Mouse (Mus musculus): ENCODE data around the gene Dcaf11. TPM values are rescaled to one million over a fixed set of nuclear protein-coding genes. Genes with fewer than 3 reads are reported as not detected.

Dcaf11 gene
- polyA plus RNA-seq, 1 experiment from 2014 or later, result 65.9 TPM

DNA sequence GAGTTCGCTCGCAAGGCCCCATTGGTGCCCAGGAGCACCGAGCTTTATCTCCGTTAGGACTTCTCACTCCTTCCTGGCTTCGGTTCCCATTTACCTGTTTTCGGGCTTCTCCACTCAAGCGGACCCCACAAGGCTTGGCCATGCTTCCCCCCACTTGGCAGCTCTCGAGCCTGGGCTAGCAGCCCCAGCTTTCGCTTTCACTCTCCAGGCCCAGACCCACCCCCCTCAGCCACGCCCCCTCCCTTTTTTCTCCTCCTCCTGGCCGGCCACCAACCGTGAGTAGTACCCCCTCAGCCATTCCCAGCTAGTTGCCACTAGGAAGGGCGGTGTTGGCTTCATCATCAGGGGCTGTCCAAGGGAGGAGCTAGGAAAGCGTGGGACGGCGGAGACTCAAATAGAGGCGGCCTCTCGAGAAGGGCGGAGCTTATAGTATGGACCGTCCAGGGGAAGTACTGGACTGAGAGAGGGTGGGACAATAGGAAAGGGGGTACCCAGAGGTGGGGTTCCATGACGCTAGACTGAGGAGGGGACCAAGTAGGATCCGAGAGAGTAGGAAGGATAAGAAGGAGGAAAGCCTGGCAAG, 31.0 kb downstream of the Dcaf11 start, which contains the start of gene Psme2:
Psme2 (minus strand) TSS at position 366 of the 583 bp plus-strand sequence.
- Histone ChIP-seq H3K9me3 (no peaks in the 10 kb centered on the region), H3K36me3 (replicated peaks) (peaks cover 55% of the 10 kb centered on the region), H3K27ac (replicated peaks) (peak within 1 kb of the TSS; percentile 92), H3K4me3 (peak within 1 kb of the TSS; percentile 70), H3K27me3 (replicated peaks; ENCODE audit: low read depth, poor library complexity, severe bottlenecking) (no peaks in the 10 kb centered on the region), H3K4me1 (peaks cover 28% of the 10 kb centered on the region)
- WGBS, result 2% methylated on average over 22 of the region's 22 CpGs
- peak; percentile 95 for DNase-seq (ENCODE audit: low spot score)

DNA sequence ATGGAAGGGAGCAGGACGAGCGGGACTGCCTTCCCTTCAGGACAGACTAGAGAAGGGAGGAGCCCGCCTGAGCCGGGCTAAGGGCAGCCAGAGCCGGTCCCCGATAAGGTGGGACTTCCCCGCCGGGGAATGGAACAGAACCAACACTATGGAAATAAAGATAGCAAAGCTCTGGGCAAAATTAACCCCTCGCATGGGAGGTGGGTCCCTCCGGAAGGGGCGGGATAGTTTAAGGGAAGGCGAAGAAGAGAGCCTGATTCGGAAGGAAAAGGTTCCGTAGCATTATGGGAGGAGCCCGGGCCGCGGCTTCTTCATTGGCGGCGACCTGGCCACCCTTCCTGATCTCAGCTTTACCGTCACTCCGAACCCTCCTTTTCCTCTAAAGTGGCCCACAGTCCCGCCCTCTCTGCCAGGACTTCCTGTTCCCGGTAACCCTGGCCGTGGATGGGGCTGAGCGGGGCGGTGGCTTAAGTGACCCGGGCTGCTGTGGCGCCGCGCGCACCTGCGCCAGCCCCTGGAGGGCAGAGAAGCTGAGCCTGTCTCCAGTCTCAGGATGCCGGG, 31.6 kb downstream of the Dcaf11 start, which contains the start of gene Rnf31:
Rnf31 (plus strand) TSS at position 378 of the 561 bp plus-strand sequence.
- Histone ChIP-seq H3K9me3 (no peaks in the 10 kb centered on the region), H3K36me3 (replicated peaks) (peaks cover 60% of the 10 kb centered on the region), H3K27me3 (replicated peaks; ENCODE audit: low read depth, poor library complexity, severe bottlenecking) (no peaks in the 10 kb centered on the region), H3K4me1 (peaks cover 28% of the 10 kb centered on the region), H3K4me3 (peak within 1 kb of the TSS; percentile 70), H3K27ac (replicated peaks) (peak within 1 kb of the TSS; percentile 92)
- DNase-seq (ENCODE audit: low spot score), result peak; percentile 94
- under 1% methylated on average over 33 of the region's 33 CpGs for WGBS

DNA sequence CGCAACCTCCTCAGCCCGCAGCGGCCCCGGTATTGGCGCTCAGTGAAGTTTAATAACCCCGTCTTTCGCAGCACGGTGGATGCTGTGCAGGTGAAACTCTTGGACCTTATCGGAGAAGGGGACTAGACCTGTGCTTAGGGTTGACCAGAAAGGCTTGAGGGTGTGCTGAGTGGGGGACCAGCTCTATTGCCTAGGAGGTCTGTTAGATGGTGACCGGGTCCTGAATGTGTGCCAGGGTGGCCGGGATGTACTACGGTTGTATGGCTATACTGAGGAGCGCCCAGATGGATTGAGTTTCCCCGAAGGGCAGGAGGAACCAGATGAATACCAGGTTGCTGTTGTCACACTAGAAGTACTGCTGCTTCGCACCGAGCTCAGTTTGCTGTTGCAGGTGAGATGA, 32.4 kb downstream of the Dcaf11 start:
- DNase-seq (ENCODE audit: low spot score), result peak; percentile 18
- 8% methylated on average over 16 of the region's 16 CpGs for WGBS
- peaks cover 64% of the 10 kb centered on the region for H3K36me3 ChIP-seq (replicated peaks)

DNA sequence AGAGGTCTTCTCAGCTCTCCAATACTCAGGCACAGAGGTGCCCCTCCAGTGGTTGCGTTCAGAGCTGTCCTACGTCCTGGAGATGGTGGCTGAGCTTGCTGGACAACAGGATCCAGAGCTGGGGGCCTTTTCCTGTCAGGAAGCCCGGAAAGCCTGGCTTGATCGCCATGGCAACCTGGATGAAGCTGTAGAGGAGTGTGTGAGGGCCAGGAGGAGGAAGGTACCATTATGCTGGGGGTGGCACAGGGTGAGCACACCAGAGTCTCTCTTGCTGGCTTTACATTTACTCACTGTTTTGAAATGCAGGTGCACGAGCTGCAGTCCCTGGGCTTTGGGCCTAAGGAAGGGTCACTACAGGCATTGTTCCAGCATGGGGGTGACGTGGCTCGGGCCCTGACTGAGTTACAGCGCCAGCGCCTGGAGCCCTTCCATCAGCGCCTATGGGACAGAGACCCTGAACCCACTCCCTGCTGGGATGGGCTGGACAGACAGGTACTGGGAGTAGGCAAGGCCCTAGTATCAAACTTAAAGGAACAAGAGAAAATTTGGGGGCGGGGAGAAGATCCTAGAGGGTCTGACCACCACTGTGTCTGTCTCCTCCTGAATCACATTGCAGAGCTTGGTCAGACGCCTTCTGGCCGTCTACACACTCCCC, 36.4 kb downstream of the Dcaf11 start:
- peaks cover 82% of the 10 kb centered on the region for H3K36me3 ChIP-seq (replicated peaks)
- WGBS, result 86% methylated on average over 13 of the region's 13 CpGs

More for the DNA sequence above, 32.4 kb downstream of the Dcaf11 start:
- peaks cover 28% of the 10 kb centered on the region for H3K4me1 ChIP-seq
- no peaks in the 10 kb centered on the region for H3K9me3 ChIP-seq
- peak overlapping the region; percentile 92 for H3K27ac ChIP-seq (replicated peaks)
- peak overlapping the region; percentile 70 for H3K4me3 ChIP-seq
- H3K27me3 ChIP-seq (replicated peaks; ENCODE audit: low read depth, poor library complexity, severe bottlenecking), result no peaks in the 10 kb centered on the region

DNA sequence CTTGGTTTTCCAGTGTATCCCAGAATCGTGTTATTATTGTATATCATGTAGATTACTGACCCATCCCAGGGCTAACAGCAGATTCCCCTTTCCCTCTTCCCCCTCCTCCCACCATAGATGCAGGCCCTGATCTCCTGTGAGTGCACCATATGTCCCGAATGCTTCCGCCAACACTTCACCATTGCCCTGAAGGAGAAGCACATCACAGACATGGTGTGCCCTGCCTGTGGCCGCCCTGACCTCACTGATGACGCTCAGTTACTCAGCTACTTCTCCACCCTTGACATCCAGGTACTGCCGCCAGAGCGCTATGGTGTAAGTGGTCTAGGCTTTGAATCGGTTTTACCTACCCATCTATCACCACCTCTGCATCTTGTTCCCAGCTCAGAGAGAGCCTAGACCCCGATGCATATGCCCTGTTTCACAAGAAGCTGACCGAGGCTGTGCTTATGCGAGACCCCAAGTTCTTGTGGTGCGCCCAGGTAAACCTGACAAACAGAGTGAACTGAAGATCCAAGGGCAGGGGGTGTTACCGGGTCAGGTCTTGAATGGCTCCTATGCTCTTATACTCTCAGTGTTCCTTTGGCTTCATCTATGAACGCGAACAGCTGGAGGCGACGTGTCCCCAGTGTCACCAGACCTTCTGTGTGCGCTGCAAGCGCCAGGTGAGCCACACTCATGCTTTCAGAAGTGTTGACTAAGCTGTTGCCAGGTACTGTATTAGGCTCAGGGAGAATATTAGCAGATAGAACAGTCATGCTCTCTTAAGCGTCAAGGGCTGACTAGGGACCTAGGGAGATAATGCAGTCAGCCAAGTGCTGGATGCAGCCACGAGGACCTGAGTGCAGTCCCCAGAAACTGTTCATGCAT, 39.0 kb downstream of the Dcaf11 start:
- H3K27ac ChIP-seq (replicated peaks), result no peak overlapping the region
- H3K4me1 ChIP-seq, result peaks cover 10% of the 10 kb centered on the region
- peaks cover 100% of the 10 kb centered on the region for H3K36me3 ChIP-seq (replicated peaks)
- no peak for DNase-seq (ENCODE audit: low spot score)
- WGBS, result 94% methylated on average over 21 of the region's 21 CpGs
- H3K4me3 ChIP-seq, result no peak overlapping the region
- H3K9me3 ChIP-seq, result no peaks in the 10 kb centered on the region
- no peaks in the 10 kb centered on the region for H3K27me3 ChIP-seq (replicated peaks; ENCODE audit: low read depth, poor library complexity, severe bottlenecking)

More for the DNA sequence above, 36.4 kb downstream of the Dcaf11 start:
- H3K4me1 ChIP-seq, result peaks cover 18% of the 10 kb centered on the region
- no peak for DNase-seq (ENCODE audit: low spot score)
- no peaks in the 10 kb centered on the region for H3K27me3 ChIP-seq (replicated peaks; ENCODE audit: low read depth, poor library complexity, severe bottlenecking)
- H3K9me3 ChIP-seq, result no peaks in the 10 kb centered on the region
- H3K4me3 ChIP-seq, result no peak overlapping the region
- H3K27ac ChIP-seq (replicated peaks), result no peak overlapping the region

DNA sequence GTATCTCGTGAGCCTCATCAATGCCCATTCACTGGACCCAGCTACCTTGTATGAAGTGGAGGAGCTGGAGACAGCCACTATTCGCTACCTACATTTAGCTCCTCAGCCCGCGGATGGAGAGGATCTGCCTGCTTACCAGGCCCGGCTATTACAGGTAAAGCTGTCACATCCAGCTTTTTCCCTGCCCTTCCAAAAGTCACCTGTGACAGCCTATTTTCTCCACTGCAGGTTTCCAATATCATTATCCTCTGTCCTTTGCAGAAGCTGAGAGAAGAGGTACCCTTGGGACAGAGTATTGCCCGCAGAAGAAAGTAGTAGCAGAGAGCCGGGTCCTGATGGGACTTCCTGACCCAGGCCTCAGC, 43.4 kb downstream of the Dcaf11 start, which contains the start of gene Irf9:
Irf9 (plus strand) TSS at position 301 of the 362 bp plus-strand sequence.
- DNase-seq (ENCODE audit: low spot score), result no peak
- Histone ChIP-seq H3K9me3 (no peaks in the 10 kb centered on the region), H3K27ac (replicated peaks) (peak within 1 kb of the TSS; percentile 74), H3K36me3 (replicated peaks) (peaks cover 95% of the 10 kb centered on the region), H3K27me3 (replicated peaks; ENCODE audit: low read depth, poor library complexity, severe bottlenecking) (no peaks in the 10 kb centered on the region), H3K4me3 (peak within 1 kb of the TSS; percentile 46), H3K4me1 (peaks cover 20% of the 10 kb centered on the region)
- 89% methylated on average over 7 of the region's 7 CpGs for WGBS

DNA sequence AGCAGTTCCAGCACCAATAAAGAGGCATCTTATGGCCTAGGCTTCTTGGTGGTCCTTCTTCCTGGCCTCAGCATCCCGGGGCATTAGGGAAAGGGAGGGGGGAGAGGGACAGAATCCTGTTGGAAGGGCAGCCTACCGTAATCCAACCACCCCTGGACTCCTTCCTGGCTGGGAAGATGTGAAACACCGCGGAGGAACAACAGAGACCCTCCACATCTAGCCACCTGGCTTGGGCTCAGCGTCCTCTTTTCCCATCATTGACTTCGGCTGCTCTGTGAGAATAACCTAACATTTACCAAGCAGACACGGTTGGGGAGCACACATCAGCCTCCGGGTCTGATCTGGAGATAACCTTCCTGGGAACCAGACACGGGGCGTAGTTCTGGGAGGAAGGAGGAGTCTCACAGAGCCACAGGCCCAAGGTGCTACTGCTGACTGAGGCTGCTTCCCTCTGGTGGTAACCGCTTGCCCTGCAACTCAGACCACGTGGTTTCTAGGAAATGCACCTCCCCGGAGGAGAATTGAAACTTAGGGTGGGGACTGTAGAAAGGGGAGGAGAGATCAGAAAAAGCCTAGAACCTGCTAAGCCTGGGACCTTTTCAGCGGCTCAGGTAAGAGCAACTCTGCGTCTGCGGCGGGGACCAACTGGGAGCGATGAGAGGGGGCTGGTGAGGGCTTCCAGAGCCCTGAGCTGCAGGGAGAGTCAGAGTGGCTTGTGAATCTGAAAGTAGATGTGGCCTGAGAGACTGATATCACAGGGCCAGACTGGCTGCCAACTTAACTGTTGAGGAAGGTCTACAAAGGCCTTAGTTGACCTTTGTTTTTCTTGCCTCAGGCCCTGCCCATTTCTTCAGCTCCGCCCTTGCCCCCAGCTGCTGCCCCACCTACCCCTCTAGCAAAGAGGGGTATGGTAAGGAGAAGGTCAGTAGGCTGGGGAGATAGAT, 44.1 kb downstream of the Dcaf11 start:
- no peaks in the 10 kb centered on the region for H3K9me3 ChIP-seq
- WGBS, result 19% methylated on average over 19 of the region's 19 CpGs
- H3K36me3 ChIP-seq (replicated peaks), result peaks cover 95% of the 10 kb centered on the region
- DNase-seq (ENCODE audit: low spot score), result peak; percentile 87
- H3K27ac ChIP-seq (replicated peaks), result peak overlapping the region; percentile 74
- no peaks in the 10 kb centered on the region for H3K27me3 ChIP-seq (replicated peaks; ENCODE audit: low read depth, poor library complexity, severe bottlenecking)
- peak overlapping the region; percentile 46 for H3K4me3 ChIP-seq
- H3K4me1 ChIP-seq, result peaks cover 20% of the 10 kb centered on the region

DNA sequence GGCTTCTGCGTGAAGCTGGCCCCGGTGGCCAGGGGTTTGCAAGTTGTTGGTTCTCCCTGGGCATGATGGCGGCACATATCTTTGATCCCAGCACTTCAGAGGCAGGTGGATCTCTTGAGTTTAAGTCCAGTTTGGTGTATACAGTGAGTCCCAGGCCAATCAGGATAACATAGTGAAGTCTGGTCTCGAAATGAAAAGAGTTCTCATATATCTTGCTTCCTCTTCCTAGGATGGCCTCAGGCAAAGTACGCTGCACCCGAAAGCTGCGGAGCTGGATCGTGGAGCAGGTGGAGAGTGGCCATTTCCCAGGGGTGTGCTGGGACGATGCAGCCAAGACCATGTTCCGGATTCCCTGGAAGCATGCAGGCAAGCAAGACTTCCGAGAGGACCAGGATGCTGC, 45.0 kb downstream of the Dcaf11 start:
- Histone ChIP-seq H3K27me3 (replicated peaks; ENCODE audit: low read depth, poor library complexity, severe bottlenecking) (no peaks in the 10 kb centered on the region), H3K36me3 (replicated peaks) (peaks cover 95% of the 10 kb centered on the region), H3K4me1 (peaks cover 20% of the 10 kb centered on the region), H3K27ac (replicated peaks) (no peak overlapping the region), H3K9me3 (no peaks in the 10 kb centered on the region), H3K4me3 (peak overlapping the region; percentile 46; the same call in 1 of the 2 replicates)
- DNase-seq (ENCODE audit: low spot score), result no peak
- 90% methylated on average over 11 of the region's 11 CpGs for WGBS

DNA sequence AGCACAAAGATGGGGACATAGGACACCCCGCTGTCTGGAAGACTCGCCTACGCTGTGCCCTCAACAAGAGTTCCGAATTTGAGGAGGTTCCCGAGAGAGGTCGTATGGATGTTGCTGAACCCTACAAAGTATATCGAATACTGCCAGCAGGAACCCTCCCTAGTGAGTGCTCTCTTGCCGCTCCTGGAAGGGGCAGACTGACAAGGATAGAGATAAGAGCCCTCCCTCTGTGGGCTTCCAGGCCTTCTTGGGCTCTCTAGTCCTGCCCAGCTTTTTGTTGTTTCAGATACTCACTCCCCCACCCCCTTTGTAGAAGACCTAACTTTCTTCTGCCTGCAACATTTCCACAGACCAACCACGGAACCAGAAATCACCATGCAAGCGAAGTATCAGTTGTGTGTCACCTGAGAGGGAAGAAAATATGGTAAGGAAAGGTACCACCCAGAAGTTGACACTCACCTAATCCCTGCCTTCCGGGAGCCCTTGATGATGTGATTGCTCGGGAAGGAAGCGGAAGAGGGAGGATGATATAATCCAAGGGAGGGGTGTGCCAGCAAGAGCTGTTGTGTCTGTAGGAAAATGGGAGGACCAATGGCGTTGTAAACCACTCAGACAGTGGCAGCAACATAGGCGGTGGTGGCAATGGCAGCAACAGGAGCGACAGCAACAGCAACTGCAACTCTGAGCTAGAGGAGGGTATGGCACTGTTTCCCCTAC, 46.1 kb downstream of the Dcaf11 start:
- H3K4me3 ChIP-seq, result no peak overlapping the region
- H3K9me3 ChIP-seq, result no peaks in the 10 kb centered on the region
- H3K27ac ChIP-seq (replicated peaks), result no peak overlapping the region
- peaks cover 20% of the 10 kb centered on the region for H3K4me1 ChIP-seq
- H3K36me3 ChIP-seq (replicated peaks), result peaks cover 89% of the 10 kb centered on the region
- 93% methylated on average over 16 of the region's 16 CpGs for WGBS
- no peaks in the 10 kb centered on the region for H3K27me3 ChIP-seq (replicated peaks; ENCODE audit: low read depth, poor library complexity, severe bottlenecking)
- no peak for DNase-seq (ENCODE audit: low spot score)

DNA sequence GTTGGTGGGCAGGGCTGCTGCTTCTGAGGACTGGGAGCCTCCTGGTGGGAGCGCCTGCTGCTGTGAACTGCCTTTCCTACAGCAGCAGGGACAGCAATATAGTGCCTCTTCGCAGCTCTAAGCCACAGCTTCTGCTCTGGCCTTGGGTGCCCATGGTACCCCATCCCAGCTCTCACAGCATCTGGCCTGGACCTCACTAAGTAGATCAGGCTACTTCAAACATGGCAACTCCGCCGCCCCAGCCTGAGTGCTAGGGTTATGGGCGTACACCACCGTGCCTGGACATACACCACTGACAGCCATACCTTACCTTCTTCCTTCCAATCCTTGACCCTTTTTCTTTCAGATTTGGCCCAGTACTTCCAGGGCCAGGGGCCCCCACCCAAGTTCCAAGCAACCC, 48.5 kb downstream of the Dcaf11 start:
- no peaks in the 10 kb centered on the region for H3K27me3 ChIP-seq (replicated peaks; ENCODE audit: low read depth, poor library complexity, severe bottlenecking)
- no peak for DNase-seq (ENCODE audit: low spot score)
- 92% methylated on average over 6 of the region's 6 CpGs for WGBS
- no peak overlapping the region for H3K4me3 ChIP-seq
- peaks cover 14% of the 10 kb centered on the region for H3K4me1 ChIP-seq
- no peaks in the 10 kb centered on the region for H3K9me3 ChIP-seq
- no peak overlapping the region for H3K27ac ChIP-seq (replicated peaks)
- H3K36me3 ChIP-seq (replicated peaks), result peaks cover 65% of the 10 kb centered on the region

DNA sequence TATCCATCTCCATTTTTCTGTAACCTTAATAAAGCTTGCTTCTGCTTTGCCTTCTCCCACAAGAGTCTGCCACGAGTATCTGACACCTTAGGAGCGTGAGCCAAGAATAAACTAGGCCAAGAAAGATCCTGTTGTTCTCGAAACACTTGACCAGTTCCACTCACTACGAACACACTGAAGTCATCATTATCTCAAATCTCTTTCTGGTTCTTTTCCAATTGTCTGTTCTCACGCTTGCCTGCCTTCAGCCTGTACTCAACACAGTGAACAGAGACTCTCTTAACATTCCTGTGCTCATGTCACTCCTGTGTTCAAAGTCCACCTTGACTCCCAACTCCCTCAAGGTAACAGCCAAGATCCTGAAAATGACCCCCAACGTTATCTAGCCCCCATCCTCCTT, 53.5 kb downstream of the Dcaf11 start:
- Histone ChIP-seq H3K4me3 (no peak overlapping the region), H3K4me1 (peaks cover 12% of the 10 kb centered on the region; the same call in 1 of the 2 replicates), H3K36me3 (replicated peaks) (peaks cover 20% of the 10 kb centered on the region), H3K27me3 (replicated peaks; ENCODE audit: low read depth, poor library complexity, severe bottlenecking) (no peaks in the 10 kb centered on the region), H3K9me3 (no peaks in the 10 kb centered on the region), H3K27ac (replicated peaks) (no peak overlapping the region)
- WGBS, result 76% methylated on average over 6 of the region's 6 CpGs
- DNase-seq (ENCODE audit: low spot score), result no peak

Measured in embryonic facial prominence, embryonic 10.5 days (tissue).